9 mouse cellular contexts compared by ENCODE assay signal in genomic region chr11:75463624-75464023, GRCm38 (mm10). TPM values are rescaled to one million over a fixed set of nuclear protein-coding genes. Genes with fewer than 3 reads are reported as not detected.
DNase-seq lines count a peak whose midpoint lies in the region; ATAC-seq and TF ChIP-seq lines count a peak whose summit lies in the region.
"Had no signal": no experiment of that assay in that cellular context is flagged by ENCODE, and none has a peak within 500 bp of the region (broad histone marks: within the 10 kb centered on the region; RNA-seq: fewer than 3 reads in every experiment).

No protein-coding gene starts in this region.

- WGBS in kidney, embryonic 14.5 days: 36% methylated on average over 4 of the region's 4 CpGs
- WGBS in embryonic facial prominence, embryonic 12.5 days: 60% methylated on average over 4 of the region's 4 CpGs
- WGBS in liver, embryonic 13.5 days (ENCODE audit: insufficient replicate concordance): 83% methylated on average over 4 of the region's 4 CpGs
- 88% methylated on average over 4 of the region's 4 CpGs for WGBS in thymus, adult 2 months
- 82% methylated on average over 4 of the region's 4 CpGs for WGBS in forebrain, embryonic 16.5 days

- peaks cover 27% of the 10 kb centered on the region for H3K4me1 ChIP-seq in kidney, embryonic 14.5 days (ENCODE audit: control insufficient read depth, insufficient read depth, low read length)
- peaks cover 33% of the 10 kb centered on the region for H3K4me1 ChIP-seq in embryonic facial prominence, embryonic 12.5 days
- peaks cover 74% of the 10 kb centered on the region for H3K4me1 ChIP-seq in liver, embryonic 13.5 days (replicated peaks)
- H3K4me1 ChIP-seq in thymus, adult 2 months (replicated peaks; ENCODE audit: control insufficient read depth, insufficient read depth, low read length): peaks cover 39% of the 10 kb centered on the region
- peaks cover 25% of the 10 kb centered on the region for H3K4me1 ChIP-seq in forebrain, embryonic 16.5 days (replicated peaks; ENCODE audit: control insufficient read depth, insufficient read depth, low read length)

- H3K36me3 ChIP-seq in kidney, embryonic 14.5 days (ENCODE audit: control insufficient read depth, insufficient read depth, low read length): peaks cover 10% of the 10 kb centered on the region; the same call in 1 of the 2 replicates
- H3K36me3 ChIP-seq in embryonic facial prominence, embryonic 12.5 days: 0 out of 2 replicates have a peak, but pooled peaks cover 10% of the 10 kb centered on the region
- H3K36me3 ChIP-seq in liver, embryonic 13.5 days: peaks cover 34% of the 10 kb centered on the region
- no peaks in the 10 kb centered on the region for H3K36me3 ChIP-seq in thymus, adult 2 months (ENCODE audit: control insufficient read depth, insufficient read depth, low read length)
- peaks cover 8% of the 10 kb centered on the region for H3K36me3 ChIP-seq in forebrain, embryonic 16.5 days (ENCODE audit: control insufficient read depth, insufficient read depth)

- DNase-seq in adrenal gland, adult (ENCODE audit: inconsistent age in 2 of 2, low spot score in 1 of 2): peak; percentile 42 to 67
- no peak for DNase-seq in adrenal gland, postnatal 36 days
- no peak for DNase-seq in kidney, postnatal 10 days
- DNase-seq in liver, embryonic 13.5 days: no peak
- DNase-seq in thymus, adult 2 months: no peak

- TF ChIP-seq CTCF in thymus, adult 2 months (IDR thresholded peaks at IDR 0.05; ENCODE audit: borderline replicate concordance, control insufficient read depth, extremely low read depth, insufficient read depth, low read length, poor library complexity): no peak

- H3K9ac ChIP-seq in kidney, embryonic 14.5 days (ENCODE audit: low read depth, low read length): no peak overlapping the region; the same call in 1 of the 2 replicates
- no peak overlapping the region for H3K9ac ChIP-seq in embryonic facial prominence, embryonic 12.5 days
- peak overlapping the region; percentile 97 for H3K9ac ChIP-seq in liver, embryonic 13.5 days
- no peak overlapping the region for H3K9ac ChIP-seq in forebrain, embryonic 16.5 days (replicated peaks; ENCODE audit: low read depth, low read length)

- H3K27me3 ChIP-seq in kidney, embryonic 14.5 days (ENCODE audit: control insufficient read depth, insufficient read depth, low read length): no peaks in the 10 kb centered on the region
- H3K27me3 ChIP-seq in embryonic facial prominence, embryonic 12.5 days: no peaks in the 10 kb centered on the region
- H3K27me3 ChIP-seq in liver, embryonic 13.5 days: no peaks in the 10 kb centered on the region
- H3K27me3 ChIP-seq in thymus, adult 2 months (ENCODE audit: control insufficient read depth, insufficient read depth, low read length): no peaks in the 10 kb centered on the region
- H3K27me3 ChIP-seq in forebrain, embryonic 16.5 days (replicated peaks; ENCODE audit: control insufficient read depth, insufficient read depth, low read length): 0 out of 2 replicates have a peak, but pooled peaks cover 4% of the 10 kb centered on the region

- H3K9me3 ChIP-seq in kidney, embryonic 14.5 days (ENCODE audit: control insufficient read depth, low read length): peaks cover 3% of the 10 kb centered on the region; the same call in 1 of the 2 replicates
- no peaks in the 10 kb centered on the region for H3K9me3 ChIP-seq in embryonic facial prominence, embryonic 12.5 days
- H3K9me3 ChIP-seq in liver, embryonic 13.5 days (replicated peaks): no peaks in the 10 kb centered on the region
- H3K9me3 ChIP-seq in forebrain, embryonic 16.5 days (ENCODE audit: control insufficient read depth, low read length): peaks cover 4% of the 10 kb centered on the region
- H3K9me3 ChIP-seq: forebrain, embryonic 13.5 days had no signal

- peak overlapping the region; percentile 67; the same call in 1 of the 2 replicates for H3K27ac ChIP-seq in kidney, embryonic 14.5 days (ENCODE audit: low read depth, low read length)
- H3K27ac ChIP-seq in embryonic facial prominence, embryonic 12.5 days: peak overlapping the region; percentile 81; the same call in 1 of the 2 replicates
- peak overlapping the region; percentile 100 for H3K27ac ChIP-seq in liver, embryonic 13.5 days
- H3K27ac ChIP-seq in thymus, adult 2 months (ENCODE audit: control insufficient read depth, insufficient read depth, low read length): no peak overlapping the region
- no peak overlapping the region for H3K27ac ChIP-seq in forebrain, embryonic 16.5 days (ENCODE audit: low read length)
- H3K27ac ChIP-seq: forebrain, embryonic 13.5 days had no signal

- ATAC-seq in kidney, embryonic 14.5 days (ENCODE audit: low FRiP score, low TSS enrichment): no peak
- no peak for ATAC-seq in embryonic facial prominence, embryonic 12.5 days (ENCODE audit: insufficient number of reproducible peaks, insufficient read depth, low FRiP score, low TSS enrichment)
- no peak for ATAC-seq in liver, embryonic 13.5 days (ENCODE audit: low read depth)
- no peak for ATAC-seq in forebrain, embryonic 16.5 days
- ATAC-seq: forebrain, embryonic 13.5 days had no signal

- no peak overlapping the region; the same call in 1 of the 2 replicates for H3K4me3 ChIP-seq in kidney, embryonic 14.5 days (ENCODE audit: low read length)
- no peak overlapping the region for H3K4me3 ChIP-seq in embryonic facial prominence, embryonic 12.5 days
- H3K4me3 ChIP-seq in liver, embryonic 13.5 days (replicated peaks): peak overlapping the region; percentile 92
- no peak overlapping the region for H3K4me3 ChIP-seq in thymus, adult 2 months (ENCODE audit: control insufficient read depth, insufficient read depth, low read length)
- no peak overlapping the region for H3K4me3 ChIP-seq in forebrain, embryonic 16.5 days (replicated peaks; ENCODE audit: low read length)

- peak overlapping the region; percentile 97 for H3K4me2 ChIP-seq in kidney, embryonic 14.5 days (replicated peaks; ENCODE audit: low read depth, low read length)
- H3K4me2 ChIP-seq in embryonic facial prominence, embryonic 12.5 days (replicated peaks): peak overlapping the region; percentile 98
- peak overlapping the region; percentile 92 for H3K4me2 ChIP-seq in liver, embryonic 13.5 days
- no peak overlapping the region for H3K4me2 ChIP-seq in forebrain, embryonic 16.5 days (ENCODE audit: low read length)

- TF ChIP-seq POLR2A in thymus, adult 2 months (IDR thresholded peaks at IDR 0.05; ENCODE audit: control insufficient read depth, extremely low read depth, insufficient read depth, low read length, poor library complexity): no peak

RNA-seq across cellular contexts. Expression of gene Tlcd2, which starts 2.1 kb away (rescaled TPM):
- 10 to 100 TPM; 10.1 to 14.3 TPM for total RNA-seq in adrenal gland, postnatal 36 days (2021)
- polyA plus RNA-seq in kidney, embryonic 14.5 days (2014; fragmentation: Nextera tagmentation; extraction: Ambion mirVana): 20.7 and 21.0 TPM in 2 replicates
- polyA plus RNA-seq in embryonic facial prominence, embryonic 12.5 days (2016; fragmentation: Nextera tagmentation; extraction: Ambion mirVana): 26.6 and 28.7 TPM in 2 replicates
- polyA plus RNA-seq in liver, embryonic 13.5 days (2015; fragmentation: Nextera tagmentation; extraction: Ambion mirVana): 18.7 and 18.8 TPM in 2 replicates
- 13.0 and 14.4 TPM in 2 replicates for polyA plus RNA-seq in thymus, adult 2 months (2012; rRNA removed)
- polyA plus RNA-seq in forebrain, embryonic 16.5 days (2015; fragmentation: Nextera tagmentation; extraction: Ambion mirVana): 1.4 and 1.6 TPM in 2 replicates

RNA-seq across cellular contexts. Expression of gene Wdr81, which starts 9.1 kb away (rescaled TPM):
- total RNA-seq in adrenal gland, postnatal 36 days (2021): 10 to 100 TPM; 12.0 to 18.2 TPM
- 2.8 and 4.8 TPM in 2 replicates for polyA plus RNA-seq in kidney, embryonic 14.5 days (2014; fragmentation: Nextera tagmentation; extraction: Ambion mirVana)
- 7.0 and 7.1 TPM in 2 replicates for polyA plus RNA-seq in embryonic facial prominence, embryonic 12.5 days (2016; fragmentation: Nextera tagmentation; extraction: Ambion mirVana)
- polyA plus RNA-seq in liver, embryonic 13.5 days (2015; fragmentation: Nextera tagmentation; extraction: Ambion mirVana): 18.5 and 21.3 TPM in 2 replicates
- polyA plus RNA-seq in thymus, adult 2 months (2012; rRNA removed): 52.1 and 53.7 TPM in 2 replicates
- 9.2 and 10.0 TPM in 2 replicates for polyA plus RNA-seq in forebrain, embryonic 16.5 days (2015; fragmentation: Nextera tagmentation; extraction: Ambion mirVana)

RNA-seq across cellular contexts. Expression of gene Prpf8, which starts 23.0 kb away (rescaled TPM):
- 100 to 1,000 TPM; 146 to 161 TPM for total RNA-seq in adrenal gland, postnatal 36 days (2021)
- polyA plus RNA-seq in kidney, embryonic 14.5 days (2014; fragmentation: Nextera tagmentation; extraction: Ambion mirVana): 56.4 and 103 TPM in 2 replicates
- 74.2 and 76.5 TPM in 2 replicates for polyA plus RNA-seq in embryonic facial prominence, embryonic 12.5 days (2016; fragmentation: Nextera tagmentation; extraction: Ambion mirVana)
- 28.2 and 31.5 TPM in 2 replicates for polyA plus RNA-seq in liver, embryonic 13.5 days (2015; fragmentation: Nextera tagmentation; extraction: Ambion mirVana)
- polyA plus RNA-seq in thymus, adult 2 months (2012; rRNA removed): 142 and 161 TPM in 2 replicates
- polyA plus RNA-seq in forebrain, embryonic 16.5 days (2015; fragmentation: Nextera tagmentation; extraction: Ambion mirVana): 54.8 and 58.5 TPM in 2 replicates

RNA-seq across cellular contexts. Expression of gene Serpinf2, which starts 24.2 kb away (rescaled TPM):
- under 1 TPM in 1 of 2 experiments, not detected in 1; 0.46 TPM for total RNA-seq in adrenal gland, postnatal 36 days (2021)
- 3.9 and 8.4 TPM in 2 replicates for polyA plus RNA-seq in kidney, embryonic 14.5 days (2014; fragmentation: Nextera tagmentation; extraction: Ambion mirVana)
- 0.08 and 0.14 TPM in 2 replicates for polyA plus RNA-seq in embryonic facial prominence, embryonic 12.5 days (2016; fragmentation: Nextera tagmentation; extraction: Ambion mirVana)
- polyA plus RNA-seq in liver, embryonic 13.5 days (2015; fragmentation: Nextera tagmentation; extraction: Ambion mirVana): 372 and 430 TPM in 2 replicates
- polyA plus RNA-seq in thymus, adult 2 months (2012; rRNA removed): 1.4 and 3.1 TPM in 2 replicates
- polyA plus RNA-seq in forebrain, embryonic 16.5 days (2015; fragmentation: Nextera tagmentation; extraction: Ambion mirVana): not detected in 2 replicates
- polyA plus RNA-seq: forebrain, embryonic 13.5 days had no signal

RNA-seq across cellular contexts. Expression of gene Serpinf1, which starts 41.1 kb away (rescaled TPM):
- total RNA-seq in adrenal gland, postnatal 36 days (2021): 10 to 100 TPM; 21.7 to 32.9 TPM
- polyA plus RNA-seq in kidney, embryonic 14.5 days (2014; fragmentation: Nextera tagmentation; extraction: Ambion mirVana): 118 and 120 TPM in 2 replicates
- polyA plus RNA-seq in embryonic facial prominence, embryonic 12.5 days (2016; fragmentation: Nextera tagmentation; extraction: Ambion mirVana): 224 and 237 TPM in 2 replicates
- polyA plus RNA-seq in liver, embryonic 13.5 days (2015; fragmentation: Nextera tagmentation; extraction: Ambion mirVana): 179 and 181 TPM in 2 replicates
- polyA plus RNA-seq in thymus, adult 2 months (2012; rRNA removed): 43.4 and 46.7 TPM in 2 replicates
- 24.3 and 44.3 TPM in 2 replicates for polyA plus RNA-seq in forebrain, embryonic 16.5 days (2015; fragmentation: Nextera tagmentation; extraction: Ambion mirVana)

Comparison
In these comparisons a context has a peak if more than half of its experiments do, and no peak if none do; other contexts are left out.
1. DNase-seq: peak in adrenal gland, adult (2 of 2); none in adrenal gland, postnatal 36 days (0 of 2), kidney, postnatal 10 days (single experiment), liver, embryonic 13.5 days (single experiment) and thymus, adult 2 months (single experiment).
2. H3K27ac ChIP-seq: peak in kidney, embryonic 14.5 days (single experiment), embryonic facial prominence, embryonic 12.5 days (single experiment) and liver, embryonic 13.5 days (single experiment); none in thymus, adult 2 months (single experiment) and forebrain, embryonic 16.5 days (single experiment).